Mouse (Mus musculus) cerebellum, postnatal 25 days (tissue): ENCODE measurements at regions not wholly inside any gene's neighbourhood (a gene's known extent, or its start where the extent isn't known, plus 50 kb on each side); places are given as distances from the start of the nearest gene placed in this dataset.

Experiments used
- DNase-seq, 2 experiments: peaks; one replicate each; pipeline ENCODE4 v3.0.0; 2021; ENCODE audit warnings: mixed read lengths in 2 of 2

DNA sequence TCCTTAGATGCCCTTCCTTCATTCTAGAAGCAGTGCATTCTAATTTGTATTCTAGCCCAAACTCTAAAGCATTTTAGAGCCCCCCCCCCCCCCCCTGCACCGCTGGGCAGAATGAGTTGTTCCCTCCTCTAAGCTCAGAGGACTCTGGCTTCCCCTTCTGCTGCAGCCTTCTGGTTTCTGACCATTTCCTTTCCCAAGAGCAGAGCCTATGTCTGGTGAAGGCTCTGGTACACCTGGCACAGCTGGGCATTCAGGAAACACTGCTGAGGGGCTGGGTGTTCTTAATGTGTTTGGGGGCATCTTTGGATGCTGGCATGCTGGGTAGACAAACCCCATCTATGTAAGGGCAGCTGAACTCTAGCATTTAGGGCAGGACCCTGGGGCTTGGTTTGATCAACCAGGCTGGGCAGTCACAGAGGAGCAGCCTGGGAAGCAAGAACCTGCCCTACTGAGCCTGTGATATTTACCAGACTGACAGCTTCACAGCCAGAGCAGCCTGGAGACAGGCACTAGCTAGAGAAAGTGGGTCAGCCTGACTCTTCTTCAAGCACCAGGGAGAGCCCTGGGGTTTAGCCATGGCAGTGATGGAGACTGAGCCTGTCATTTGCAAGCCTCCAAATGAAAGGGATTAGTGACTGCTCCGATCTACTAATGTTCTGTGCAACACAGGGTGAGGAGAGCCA lies 469.7 kb downstream of the Rps24 start:
- peak; percentile 71 to 73 for DNase-seq

DNA sequence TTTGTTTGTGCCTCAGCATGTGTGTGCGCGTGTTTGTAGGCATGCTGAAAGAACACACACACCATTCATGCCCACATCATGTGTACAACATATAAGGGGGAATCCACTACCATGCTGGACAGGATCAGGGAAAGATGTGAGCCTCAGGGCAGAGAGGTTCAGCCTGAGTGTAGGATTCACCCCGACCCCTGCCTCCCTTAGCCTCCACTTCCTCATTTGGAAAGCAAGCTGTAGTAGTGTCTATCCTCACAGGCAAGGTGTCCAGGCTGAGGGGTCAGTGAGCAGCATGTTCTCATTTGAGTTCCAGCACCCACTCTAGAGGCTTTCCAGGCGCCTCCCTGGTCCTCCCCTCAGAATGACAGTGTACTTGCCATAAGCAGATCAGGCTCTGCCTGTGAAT lies 470.5 kb downstream of the Rps24 start:
- no peak for DNase-seq

DNA sequence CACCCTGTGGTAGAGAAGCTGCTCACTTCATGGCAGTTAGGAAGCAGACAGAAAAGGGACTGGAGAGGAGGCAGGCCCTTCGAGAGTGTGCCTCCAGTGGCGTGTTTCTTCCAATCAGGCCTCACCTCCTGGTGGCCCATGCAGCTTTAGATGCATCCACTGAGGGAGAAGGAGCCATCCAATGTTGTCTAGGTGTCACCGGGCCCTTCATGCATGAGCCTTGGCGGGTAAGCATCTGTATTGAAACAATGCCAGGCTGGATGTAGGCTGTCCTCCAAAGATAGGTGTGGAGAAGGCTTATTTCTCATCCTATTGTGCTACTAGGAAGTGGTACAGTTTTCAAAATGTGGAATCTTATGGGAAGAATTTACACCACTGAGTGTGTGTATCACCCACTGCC lies 471.9 kb downstream of the Rps24 start:
- peak in 1 of 2 experiments; percentile 17 for DNase-seq

DNA sequence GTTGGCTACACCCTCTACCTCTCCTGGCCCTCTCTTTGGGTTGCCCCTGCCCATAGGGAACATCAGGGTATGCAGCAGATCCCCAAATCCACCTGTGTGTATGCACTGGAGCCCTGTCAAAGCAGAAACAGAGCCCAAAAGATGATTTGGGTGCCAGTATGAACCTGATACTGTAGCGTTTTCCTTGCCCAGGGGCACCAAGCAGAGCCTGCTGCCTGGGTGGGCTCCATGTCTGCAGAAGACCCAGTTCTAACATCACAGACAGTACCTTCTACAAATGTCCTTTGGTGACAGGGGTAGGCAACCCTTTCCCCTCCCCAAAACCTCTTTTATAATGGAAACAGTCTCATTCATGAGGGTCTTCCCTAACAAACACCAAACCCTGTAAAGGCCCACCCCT lies 472.5 kb downstream of the Rps24 start:
- DNase-seq: peak in 1 of 2 experiments; percentile 34

DNA sequence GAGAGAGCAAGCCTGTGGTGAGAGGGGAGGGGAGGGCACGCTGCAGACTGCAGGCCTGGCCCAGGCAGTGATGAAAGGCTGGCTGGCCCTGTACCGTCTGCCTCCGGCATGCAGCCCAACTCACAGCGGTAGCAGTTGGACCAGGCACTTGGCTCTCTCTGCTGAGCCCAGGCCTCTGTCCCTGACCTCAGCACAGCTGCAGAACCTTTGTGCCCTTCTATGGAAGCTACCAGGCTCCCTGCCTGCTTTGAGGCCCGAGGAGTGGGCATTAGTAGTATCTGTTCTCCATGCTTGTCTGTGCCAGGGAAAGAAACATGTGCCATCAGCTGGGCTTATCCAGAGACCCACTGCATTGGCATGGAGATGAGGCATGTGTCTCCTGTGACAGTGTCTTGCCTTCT lies 473.2 kb downstream of the Rps24 start:
- peak; percentile 94 to 95 for DNase-seq

DNA sequence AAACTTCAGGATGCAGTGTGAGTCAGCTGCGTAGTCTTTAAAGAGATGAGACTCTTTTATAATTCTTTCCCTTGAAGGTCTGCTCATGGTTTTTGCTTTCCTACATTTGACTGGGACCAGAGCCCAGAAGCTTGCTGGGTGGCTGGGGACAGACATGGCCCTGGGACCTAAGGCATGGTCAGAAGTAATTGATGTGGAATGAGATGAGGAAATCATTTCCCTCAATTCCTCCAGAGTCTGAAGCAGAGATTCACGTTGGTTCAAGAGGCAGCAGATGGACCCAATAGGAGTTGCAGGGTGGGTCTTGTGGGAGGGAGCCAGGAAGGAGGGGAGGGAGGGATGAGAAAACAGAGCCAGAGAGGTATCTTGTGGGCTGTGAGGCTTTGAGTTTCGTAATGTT lies 473.9 kb downstream of the Rps24 start:
- DNase-seq: peak; percentile 53

DNA sequence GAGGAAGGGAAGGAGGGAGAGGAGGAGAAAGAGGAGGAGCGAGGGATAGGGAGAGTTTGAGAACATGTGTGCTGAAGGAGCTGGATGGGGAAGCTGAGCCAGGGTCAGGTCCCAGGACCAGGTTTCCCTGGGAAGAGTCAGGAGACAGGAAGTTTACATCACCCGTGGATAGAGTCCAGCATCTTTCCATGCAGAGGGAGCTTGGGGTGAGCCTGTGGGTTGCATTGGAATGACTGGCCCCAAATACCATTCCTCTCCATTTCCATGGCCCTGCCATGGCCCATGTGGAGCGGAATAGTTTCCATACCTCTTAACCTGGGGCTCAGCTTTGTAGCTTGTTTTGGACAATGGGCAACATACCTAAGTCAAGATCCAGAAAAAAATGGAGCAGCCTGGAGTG lies 474.8 kb downstream of the Rps24 start:
- DNase-seq: no peak

DNA sequence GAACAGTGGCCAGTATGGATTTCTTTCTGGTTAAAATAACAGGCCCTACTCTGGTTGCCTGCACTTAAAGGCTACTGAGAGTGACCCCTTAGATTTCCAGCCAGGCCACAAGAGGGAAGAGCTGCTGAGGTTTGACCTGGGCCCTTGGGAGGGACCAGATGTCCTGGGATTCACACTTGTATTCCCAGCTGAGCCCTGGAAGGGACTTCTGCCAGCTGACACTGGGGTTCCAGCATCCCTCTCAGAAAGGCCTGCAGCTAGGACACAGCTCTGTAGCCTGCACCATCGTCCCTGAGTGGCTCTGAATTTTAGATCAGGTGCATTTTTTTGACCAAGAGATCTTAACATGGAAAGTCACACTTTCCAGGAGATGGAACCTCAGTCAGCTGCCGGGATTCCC lies 482.7 kb downstream of the Rps24 start:
- peak; percentile 37 to 39 for DNase-seq

DNA sequence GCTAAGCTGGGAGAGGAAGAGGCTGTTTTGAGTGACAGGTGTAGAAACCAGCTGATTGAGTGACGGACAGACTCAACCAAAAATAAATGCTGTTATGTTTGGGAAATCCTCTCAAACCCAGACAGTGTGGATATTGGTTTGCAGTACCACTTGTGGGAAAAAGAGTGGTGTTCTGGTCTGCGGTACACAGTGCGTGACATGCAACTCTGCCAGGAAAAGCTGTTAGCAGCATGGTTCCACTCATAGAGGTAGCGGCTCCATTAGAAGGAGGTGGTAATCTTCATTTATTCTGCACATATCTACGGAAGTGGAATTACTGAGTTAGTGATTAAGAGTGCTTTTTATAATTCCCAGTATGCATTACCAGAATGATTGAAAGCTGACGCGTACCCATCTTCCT lies 485.4 kb downstream of the Rps24 start:
- DNase-seq: no peak

DNA sequence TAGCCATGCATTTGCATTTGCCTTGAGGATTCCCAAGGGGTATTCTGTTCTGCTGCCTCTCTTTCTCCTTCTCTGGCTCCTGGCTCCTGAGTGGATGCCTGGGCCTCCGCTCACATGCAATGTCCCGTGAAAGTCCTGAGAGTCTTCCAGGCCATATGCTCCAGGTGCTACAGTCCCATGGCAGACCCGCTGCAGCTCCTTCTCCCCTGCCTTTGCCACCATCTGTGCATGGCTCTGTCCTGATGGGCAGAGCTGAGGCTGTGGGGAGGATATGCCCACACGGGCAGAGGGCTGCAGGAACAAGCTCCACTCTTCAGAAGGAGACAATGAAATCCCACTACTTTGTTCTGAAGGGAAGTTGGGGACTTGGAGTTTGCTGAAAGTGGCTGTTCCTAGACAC lies 485.9 kb upstream of the Zmiz1 start:
- peak; percentile 87 for DNase-seq

DNA sequence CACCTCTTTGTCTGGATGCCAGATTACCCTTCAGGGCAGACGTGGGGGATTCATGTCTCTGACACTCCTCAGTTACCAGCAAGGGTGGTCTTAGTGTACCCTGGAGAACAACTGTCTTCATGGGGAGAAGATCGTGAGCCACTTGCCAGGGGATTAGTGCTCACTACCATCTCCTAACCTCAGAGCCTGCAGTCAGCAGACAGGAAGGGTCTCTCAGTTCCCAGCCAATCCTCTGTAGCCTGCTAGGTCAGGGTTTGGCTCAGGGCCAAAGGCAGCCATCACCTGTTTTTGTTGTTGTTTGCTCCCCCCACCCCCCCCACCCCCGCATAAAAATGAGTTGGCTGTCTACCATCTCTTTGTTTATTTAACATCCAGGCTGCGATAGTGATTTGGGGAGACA lies 485.4 kb upstream of the Zmiz1 start:
- peak; percentile 75 to 77 for DNase-seq

DNA sequence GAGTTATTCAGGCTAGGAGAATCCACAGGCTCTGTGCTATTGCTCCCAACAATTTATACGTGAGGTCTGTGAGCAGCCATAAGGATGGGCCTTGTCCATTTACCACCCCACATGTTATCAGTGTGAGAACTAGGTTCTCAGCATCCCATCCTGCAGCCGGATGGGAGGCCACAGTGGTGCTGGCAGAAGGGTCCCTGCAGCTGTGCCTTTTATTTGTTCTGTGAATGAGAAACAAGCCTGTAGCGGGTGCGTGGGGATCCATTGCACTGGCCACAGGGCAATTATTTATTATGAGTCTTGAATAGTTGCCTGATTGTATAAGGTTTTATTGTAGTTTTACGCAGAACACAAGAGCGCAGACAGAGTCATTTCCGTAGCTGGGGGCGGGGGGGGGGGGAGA lies 476.5 kb upstream of the Zmiz1 start:
- no peak for DNase-seq

DNA sequence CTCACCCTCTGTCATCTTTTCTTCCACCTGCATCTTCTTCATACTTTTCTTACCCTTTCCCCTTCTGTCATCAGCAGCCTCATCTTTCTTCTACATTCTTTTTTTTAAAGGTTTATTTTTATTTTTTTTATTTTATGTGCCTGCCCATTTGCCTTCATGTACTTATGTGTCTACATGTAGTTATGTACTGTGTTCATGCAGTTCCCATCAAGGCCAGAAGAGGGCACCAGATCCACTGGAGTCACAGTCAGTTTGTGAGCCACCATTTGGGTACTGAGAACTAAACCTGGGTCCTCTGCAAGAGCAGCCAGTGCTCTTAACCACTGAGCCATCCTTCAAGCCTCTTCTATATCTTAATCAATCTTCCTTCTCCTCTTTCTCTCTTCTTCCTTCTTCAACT lies 475.7 kb upstream of the Zmiz1 start:
- DNase-seq: peak in 1 of 2 experiments; percentile 60

DNA sequence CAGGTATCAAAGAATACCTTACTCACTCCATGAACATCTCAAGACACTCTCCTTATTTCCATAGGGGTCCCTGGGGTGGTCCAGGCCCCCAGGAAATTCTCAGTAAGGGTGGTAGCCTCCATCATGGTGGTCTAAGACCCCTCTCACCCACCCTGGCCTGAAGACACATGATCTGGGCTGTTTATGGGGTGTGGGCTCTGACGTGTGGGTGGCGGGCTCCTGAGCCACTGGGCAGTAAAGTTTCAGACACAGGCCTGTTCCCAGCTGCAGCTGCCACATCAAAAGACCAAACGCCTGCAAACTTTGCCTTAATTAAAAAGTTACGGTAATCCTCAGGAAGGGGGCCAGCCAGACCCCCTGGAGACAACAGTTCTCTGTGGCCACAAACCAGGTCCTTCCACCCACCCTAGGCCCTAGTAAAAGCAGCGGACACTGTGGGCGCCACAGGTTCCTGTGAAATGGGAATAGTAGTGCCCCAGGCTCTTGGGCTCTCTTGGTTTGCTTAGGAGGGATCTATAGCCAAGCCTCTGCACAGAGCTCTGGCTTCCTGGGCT lies 473.1 kb upstream of the Zmiz1 start:
- DNase-seq: no peak

DNA sequence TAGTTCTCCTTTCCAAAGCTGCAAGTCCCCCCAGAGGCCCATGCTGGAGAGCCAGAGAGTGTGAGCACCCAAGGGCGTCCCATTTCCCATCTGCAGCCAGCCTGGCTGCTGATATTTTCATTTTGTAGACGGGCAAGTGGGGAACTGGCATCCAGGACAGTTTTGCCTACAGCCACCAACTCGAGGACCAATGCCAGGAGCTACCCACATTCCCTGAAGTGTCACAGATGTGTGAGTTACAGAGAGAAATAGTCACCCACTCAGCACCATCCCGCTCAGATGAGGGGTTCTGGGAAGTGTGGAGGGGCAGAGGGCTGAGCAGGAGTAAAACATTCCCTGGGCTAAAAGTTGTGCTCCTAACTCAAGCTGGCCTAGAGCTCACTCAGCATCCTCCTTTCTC lies 472.6 kb upstream of the Zmiz1 start:
- DNase-seq: no peak

DNA sequence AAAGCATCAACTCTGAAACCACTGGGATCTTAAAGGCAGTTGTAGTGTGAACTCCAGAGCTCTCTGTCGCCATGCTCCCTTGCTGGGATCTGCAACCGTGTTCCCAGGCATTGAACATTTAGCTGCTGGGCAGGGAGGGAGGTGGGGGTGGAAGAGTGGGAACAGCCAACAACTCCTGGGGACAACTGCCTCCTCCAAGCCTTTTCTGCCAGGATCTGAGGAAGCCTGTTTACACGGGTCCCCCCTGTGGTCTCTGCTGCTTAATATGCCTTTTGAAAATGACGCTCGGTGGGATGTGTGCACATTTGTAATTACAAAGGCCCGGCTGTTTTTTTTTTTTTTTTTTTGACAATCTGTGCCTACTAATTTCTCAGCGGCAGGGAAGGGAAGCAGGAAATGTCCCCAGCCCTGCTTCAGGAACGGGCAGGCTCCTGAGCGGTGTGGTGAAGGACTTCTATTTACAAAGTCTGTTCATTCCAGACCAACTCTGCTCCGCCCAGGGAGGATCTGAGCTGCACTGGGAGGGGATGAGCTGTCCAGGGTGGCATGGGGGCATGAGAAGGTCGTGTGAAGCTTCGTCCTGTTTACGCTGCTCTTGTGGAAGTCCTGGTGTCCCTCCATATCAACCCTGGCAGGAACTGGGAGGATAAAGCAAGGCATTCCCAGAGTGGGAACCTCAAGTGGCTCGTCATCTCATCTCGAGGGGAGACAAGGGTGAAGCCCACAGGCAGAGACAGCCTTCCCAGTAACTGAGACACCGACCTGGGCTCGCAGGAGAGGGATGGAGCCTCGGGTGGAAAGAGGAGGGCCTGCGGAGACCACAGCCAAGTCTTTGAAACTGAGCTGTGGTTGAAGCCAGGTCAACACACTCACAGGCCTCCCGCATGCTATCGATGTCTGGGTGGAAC lies 465.0 kb upstream of the Zmiz1 start:
- DNase-seq: peak; percentile 52 to 53

DNA sequence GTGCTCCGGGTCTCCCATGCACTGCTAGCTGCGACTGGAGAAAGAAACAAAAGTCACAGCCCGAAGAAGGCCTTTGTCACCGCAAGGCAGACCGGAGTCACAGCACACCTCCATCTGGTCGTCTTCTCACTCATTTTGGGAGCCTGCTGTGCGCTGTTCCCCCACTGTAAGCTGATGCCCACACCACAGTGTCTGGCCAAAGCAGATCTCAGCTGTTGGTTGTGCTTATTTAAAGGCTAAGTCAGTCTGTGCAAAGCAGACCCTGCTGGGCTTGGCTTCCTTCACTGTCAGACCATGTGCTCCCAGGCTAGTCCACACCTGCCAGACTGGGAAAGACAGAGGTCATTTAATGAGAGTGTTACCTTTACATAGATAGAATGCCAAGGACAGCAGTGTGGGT lies 463.8 kb upstream of the Zmiz1 start:
- DNase-seq: peak; percentile 65 to 67

DNA sequence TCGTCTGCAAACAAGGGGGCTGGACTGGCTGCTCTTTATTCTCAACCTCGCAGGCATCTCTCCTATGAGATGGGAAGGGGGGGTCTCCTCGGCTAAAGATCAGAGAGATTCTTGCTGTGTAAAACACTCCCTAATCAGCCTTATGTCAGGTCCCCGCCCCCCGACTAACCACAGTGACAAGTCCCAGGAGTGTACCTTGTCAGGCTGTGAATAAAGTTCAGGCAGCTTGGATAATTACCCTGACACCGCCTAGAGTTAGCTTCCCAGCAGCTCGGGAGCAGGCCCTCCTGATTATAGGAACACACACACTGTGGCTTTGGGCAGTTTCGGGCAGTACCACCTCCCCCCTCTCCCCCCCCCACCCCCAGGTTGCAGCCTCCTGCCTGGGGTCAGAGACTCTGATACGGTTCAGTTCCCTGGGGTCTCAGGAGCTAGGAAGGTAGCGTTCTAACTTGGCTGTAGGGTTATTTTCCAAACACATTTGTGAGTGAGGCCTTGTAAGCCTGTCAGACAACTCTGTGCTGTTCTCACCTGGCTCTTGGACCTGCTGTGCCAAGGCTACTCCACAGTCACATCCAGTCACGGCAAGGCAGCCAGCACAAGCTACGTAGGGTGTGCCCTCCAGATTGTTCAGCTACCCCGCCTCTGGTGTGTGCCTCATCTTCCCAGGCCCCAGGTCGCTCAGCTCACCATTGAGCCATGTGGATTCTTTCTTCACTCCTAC lies 461.0 kb upstream of the Zmiz1 start:
- DNase-seq: no peak

DNA sequence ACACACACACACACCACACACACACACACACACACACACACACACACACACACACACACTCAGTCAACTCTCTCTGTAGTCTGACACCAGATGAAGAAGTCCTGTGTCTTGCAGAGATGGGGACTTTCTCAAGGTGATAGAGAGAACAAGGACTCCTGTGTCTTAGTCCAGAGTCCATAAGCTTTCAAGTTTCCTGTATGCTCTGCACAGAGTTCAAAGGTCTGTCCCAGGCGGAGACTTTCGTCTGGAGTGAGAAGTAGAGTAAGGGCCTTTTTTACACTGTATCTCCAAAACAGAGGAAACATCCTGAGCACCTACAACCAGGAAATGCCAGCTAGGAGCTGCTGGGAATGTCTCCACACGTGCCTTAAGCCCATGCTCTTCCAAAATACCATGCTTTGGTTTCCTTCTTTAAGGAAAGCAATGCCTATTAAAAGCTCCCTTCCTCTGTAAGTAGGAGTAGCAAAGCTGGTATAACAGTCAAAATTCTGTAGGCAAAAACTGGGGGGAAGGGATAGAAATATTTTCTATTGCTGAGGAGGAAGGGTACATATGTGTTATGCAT lies 459.9 kb upstream of the Zmiz1 start:
- no peak for DNase-seq

DNA sequence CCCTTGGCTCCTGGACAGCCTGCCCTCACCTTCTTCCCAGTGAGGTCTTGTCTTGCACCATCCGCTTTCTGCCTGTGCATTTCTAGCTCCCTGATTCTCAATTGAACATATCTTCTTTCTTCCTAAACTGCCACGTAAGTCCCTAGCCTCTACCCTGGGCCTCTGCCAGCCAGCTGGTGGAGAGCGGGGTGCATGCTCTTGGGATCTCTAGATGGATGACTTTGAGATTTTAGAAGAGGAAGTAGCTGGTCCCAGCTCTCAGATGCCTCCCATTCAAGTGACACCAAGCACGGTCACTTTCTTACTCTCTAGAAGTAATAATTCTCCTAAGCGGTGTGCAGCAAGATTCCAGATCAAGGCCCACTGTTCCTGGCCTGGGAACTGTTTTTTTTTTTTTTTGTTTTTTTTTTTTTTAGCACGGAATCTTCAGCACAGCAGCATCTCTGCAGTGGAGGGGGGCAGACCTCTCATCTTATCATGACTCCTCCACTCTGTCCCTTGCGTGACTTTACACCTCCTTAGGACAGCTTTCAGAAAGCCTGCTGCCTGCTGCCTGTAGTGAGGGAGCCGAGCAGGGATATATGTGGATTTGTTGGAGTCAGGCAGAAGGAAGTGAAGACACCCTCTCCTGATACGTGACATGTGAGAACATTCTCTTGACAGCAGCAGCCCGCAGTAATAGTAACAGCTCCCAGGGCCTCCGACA lies 453.6 kb upstream of the Zmiz1 start:
- no peak for DNase-seq

DNA sequence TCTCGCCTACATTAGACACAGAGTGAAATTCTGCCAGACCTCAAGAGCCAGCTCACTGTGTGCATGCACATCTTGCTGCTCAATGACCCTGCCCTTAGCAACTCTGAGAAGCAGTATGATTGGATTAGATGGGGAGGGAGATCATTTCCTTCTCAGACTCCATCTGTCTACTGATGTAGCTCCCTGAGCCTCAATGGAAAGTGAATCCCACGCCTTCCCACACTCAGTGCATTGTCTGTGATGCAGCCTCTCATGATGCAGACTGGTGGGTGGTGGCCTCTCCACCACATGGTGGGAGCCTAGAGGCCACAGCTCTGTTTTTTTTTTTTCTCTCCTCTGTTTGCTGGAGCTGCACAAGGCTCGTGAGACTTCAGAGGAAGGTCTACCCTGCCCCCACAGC lies 447.1 kb upstream of the Zmiz1 start:
- DNase-seq: no peak
